In the genomic region with DNA sequence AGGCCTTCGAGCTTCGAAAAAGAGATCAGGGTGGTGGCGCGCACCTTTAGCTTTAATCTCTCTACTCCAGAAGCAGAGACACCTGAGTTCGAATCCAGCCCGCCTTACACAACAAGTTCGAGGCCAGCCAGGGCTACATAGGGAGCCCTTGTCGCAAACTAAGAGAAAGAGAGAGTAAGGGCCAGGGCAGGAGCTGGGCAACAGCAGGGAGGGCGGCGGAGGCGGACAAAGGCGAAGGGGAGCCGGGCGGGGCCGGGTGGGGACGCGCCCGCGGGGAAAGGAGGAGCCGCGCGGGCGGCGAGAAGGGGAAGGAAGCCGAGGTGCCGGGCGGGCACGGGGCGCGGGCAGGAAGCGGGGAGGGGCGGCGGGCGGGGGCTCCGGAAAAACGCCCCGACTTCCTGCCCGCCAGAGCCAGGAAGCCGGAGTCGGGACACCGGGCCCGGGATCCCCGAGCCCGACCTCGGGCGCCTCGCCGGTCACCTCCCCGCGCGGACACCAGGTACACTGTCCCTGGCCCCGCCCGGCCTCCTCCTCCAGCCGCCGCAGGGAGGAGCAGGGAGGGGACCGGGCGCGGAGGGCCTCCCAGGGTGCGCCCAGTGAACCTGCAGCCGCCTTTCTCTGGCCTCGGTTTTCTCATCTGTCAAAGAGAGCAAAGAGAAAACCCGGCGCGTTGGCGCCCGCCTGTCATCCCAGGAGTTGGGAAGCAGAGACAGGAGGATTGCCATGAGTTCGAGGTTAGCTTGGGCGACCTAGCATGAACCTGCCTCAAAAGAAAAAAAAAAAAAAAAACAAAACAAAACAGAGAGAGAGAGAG, we compare ENCODE assay signal across 7 mouse cellular contexts. TPM values are rescaled to one million over a fixed set of nuclear protein-coding genes. Genes with fewer than 3 reads are reported as not detected.
DNase-seq lines count a peak whose midpoint lies in the region; ATAC-seq and TF ChIP-seq lines count a peak whose summit lies in the region.

A gene (plus strand): TSS at position 283 of the 814 bp plus-strand sequence.

- 7% methylated on average over 51 of the region's 68 CpGs for WGBS in hindbrain, embryonic 14.5 days

- no peaks in the 10 kb centered on the region for H3K9me3 ChIP-seq in hindbrain, embryonic 14.5 days (ENCODE audit: control insufficient read depth, low read length)
- no peaks in the 10 kb centered on the region for H3K9me3 ChIP-seq in megakaryocyte, embryonic 14.5 days

- no peak for TF ChIP-seq CTCF in gastrocnemius, adult 2 months (IDR thresholded peaks at IDR 0.05)

- H3K4me1 ChIP-seq in hindbrain, embryonic 14.5 days (replicated peaks; ENCODE audit: control insufficient read depth, insufficient read depth, low read length), result peaks cover 23% of the 10 kb centered on the region
- H3K4me1 ChIP-seq in megakaryocyte, embryonic 14.5 days, result peaks cover 53% of the 10 kb centered on the region

- H3K27me3 ChIP-seq in hindbrain, embryonic 14.5 days (ENCODE audit: control insufficient read depth, insufficient read depth, low read length), result no peaks in the 10 kb centered on the region
- H3K27me3 ChIP-seq in megakaryocyte, embryonic 14.5 days (replicated peaks), result no peaks in the 10 kb centered on the region

- H3K36me3 ChIP-seq in hindbrain, embryonic 14.5 days (replicated peaks; ENCODE audit: control insufficient read depth, insufficient read depth), result no peaks in the 10 kb centered on the region
- peaks cover 25% of the 10 kb centered on the region for H3K36me3 ChIP-seq in megakaryocyte, embryonic 14.5 days (replicated peaks; ENCODE audit: low read length)

- peak within 1 kb of the TSS; percentile 64 for H3K9ac ChIP-seq in hindbrain, embryonic 14.5 days

- ATAC-seq in hindbrain, embryonic 14.5 days (ENCODE audit: low FRiP score), result no peak

- peak; percentile 68 for DNase-seq in T-cell, adult 2 months (ENCODE audit: low spot score)
- DNase-seq in cerebellum, adult 8-10 months, result peak; percentile 54
- peak; percentile 84 for DNase-seq in gastrocnemius, adult 2 months
- no peak for DNase-seq in hindbrain, embryonic 14.5 days (ENCODE audit: low spot score)
- DNase-seq in left cerebral cortex, postnatal 14 days (ENCODE audit: low spot score in 2 of 2), result no peak
- peak; percentile 49 for DNase-seq in right cerebral cortex, postnatal 4 days

- intact Hi-C loops in gastrocnemius, adult 2 months (cut with DNase I), result loop anchor here (5.0 kb wide), 1 partner anchor 174 kb away; no protein-coding TSS in a partner anchor
- intact Hi-C loops in left cerebral cortex, postnatal 14 days (cut with DNase I), result no loop called here

- H3K4me3 ChIP-seq in gastrocnemius, adult 2 months, result peak within 1 kb of the TSS; percentile 93
- peak within 1 kb of the TSS; percentile 56 for H3K4me3 ChIP-seq in hindbrain, embryonic 14.5 days (replicated peaks; ENCODE audit: low read length)
- H3K4me3 ChIP-seq in megakaryocyte, embryonic 14.5 days (replicated peaks), result peak within 1 kb of the TSS; percentile 98

- H3K27ac ChIP-seq in gastrocnemius, adult 2 months, result peak within 1 kb of the TSS; percentile 92
- peak within 1 kb of the TSS; percentile 28; the same call in 1 of the 2 replicates for H3K27ac ChIP-seq in hindbrain, embryonic 14.5 days

- H3K4me2 ChIP-seq in hindbrain, embryonic 14.5 days (replicated peaks), result peak within 1 kb of the TSS; percentile 86

RNA-seq across cellular contexts. Expression of the gene that starts here (rescaled TPM):
- total RNA-seq in gastrocnemius, adult 2 months (2021), result 10 to 100 TPM; 28.4 to 29.3 TPM
- polyA plus RNA-seq in hindbrain, embryonic 14.5 days (2014; fragmentation: Nextera tagmentation; extraction: Ambion mirVana), result 58.4 and 58.6 TPM in 2 replicates
- total RNA-seq in left cerebral cortex, postnatal 14 days (2021), result 10 to 100 TPM; 80.3 to 89.2 TPM
- 136 and 219 TPM in 2 replicates for polyA plus RNA-seq in megakaryocyte, embryonic 14.5 days (2012; ENCODE audit: insufficient read depth, low replicate concordance)

Comparison
In these comparisons a context has a peak if more than half of its experiments do, and no peak if none do; other contexts are left out.
1. DNase-seq: peak in T-cell, adult 2 months (single experiment), cerebellum, adult 8-10 months (single experiment), gastrocnemius, adult 2 months (single experiment) and right cerebral cortex, postnatal 4 days (single experiment); none in hindbrain, embryonic 14.5 days (single experiment) and left cerebral cortex, postnatal 14 days (0 of 2).
2. Peak in every context shown above with its lines, with median percentiles within 50 percentile points of each other: H3K4me3 ChIP-seq.